In the genomic region with DNA sequence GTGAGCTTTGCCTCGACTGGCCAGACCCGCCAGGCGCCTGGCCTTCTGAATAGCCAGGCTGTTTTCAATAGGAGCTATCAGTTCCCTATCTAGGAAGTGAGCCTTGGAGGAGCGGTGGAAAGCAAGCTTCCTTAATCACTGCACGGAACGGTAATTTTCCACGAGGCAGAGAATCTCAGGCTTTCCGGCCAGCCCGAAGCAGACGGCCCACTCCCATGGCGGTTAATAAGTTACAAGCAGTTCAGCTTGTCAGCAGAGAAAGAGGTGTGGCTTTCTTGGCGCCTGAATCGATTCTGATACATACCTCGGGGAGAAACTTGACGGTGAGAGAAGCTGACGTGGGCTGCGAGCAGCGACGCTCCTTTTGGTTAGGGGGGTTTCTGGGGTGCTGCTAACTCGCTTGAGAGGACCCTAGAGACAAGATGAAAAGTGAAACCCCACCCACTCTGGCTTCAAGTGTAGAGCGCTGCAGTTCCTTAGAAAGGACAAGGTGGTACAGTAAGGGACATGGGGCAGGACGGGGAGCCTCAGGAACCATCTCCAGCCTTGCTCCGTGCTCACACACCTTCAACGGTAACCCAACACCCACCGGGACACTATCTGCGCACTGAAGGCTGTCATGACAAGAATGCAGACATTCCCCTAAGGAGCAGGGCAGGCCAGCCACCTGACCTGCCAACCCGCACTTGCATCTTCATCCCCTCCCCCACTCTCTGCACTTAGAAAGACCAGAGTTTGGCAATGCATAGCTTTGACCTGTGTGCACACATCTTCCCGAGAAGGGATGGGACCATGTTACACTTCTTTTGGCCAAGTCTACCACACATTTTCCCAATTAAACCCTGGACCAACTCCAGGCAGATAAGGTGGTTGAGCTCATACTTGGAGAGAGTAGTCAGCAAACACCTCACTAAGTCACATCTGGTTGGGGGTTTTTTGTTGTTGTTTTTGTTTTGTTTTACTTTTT, we compare ENCODE assay signal across 11 mouse cellular contexts. TPM values are rescaled to one million over a fixed set of nuclear protein-coding genes. Genes with fewer than 3 reads are reported as not detected.
A peak's percentile ranks its signal among the peaks of the same experiment; 100 is the strongest.
DNase-seq lines count a peak whose midpoint lies in the region; ATAC-seq and TF ChIP-seq lines count a peak whose summit lies in the region.
"Had no signal": no experiment of that assay in that cellular context is flagged by ENCODE, and none has a peak within 500 bp of the region (broad histone marks: within the 10 kb centered on the region; RNA-seq: fewer than 3 reads in every experiment).

No protein-coding gene starts in this region.

- no peaks in the 10 kb centered on the region for H3K27me3 ChIP-seq in heart, embryonic 11.5 days (ENCODE audit: control insufficient read depth, insufficient read depth, low read length)
- no peaks in the 10 kb centered on the region for H3K27me3 ChIP-seq in kidney, embryonic 16.5 days (ENCODE audit: insufficient read depth, low read length)
- no peaks in the 10 kb centered on the region for H3K27me3 ChIP-seq in forebrain, embryonic 14.5 days (replicated peaks; ENCODE audit: control insufficient read depth, insufficient read depth, low read length)

- ATAC-seq in heart, embryonic 11.5 days (replicated peaks; ENCODE audit: insufficient number of reproducible peaks, low FRiP score, low TSS enrichment): no peak
- peak; percentile 67 for ATAC-seq in kidney, embryonic 16.5 days (ENCODE audit: low FRiP score, low TSS enrichment)
- ATAC-seq in forebrain, embryonic 14.5 days: no peak

- peaks cover 7% of the 10 kb centered on the region for H3K36me3 ChIP-seq in heart, embryonic 11.5 days (ENCODE audit: control insufficient read depth, insufficient read depth, low read length)
- H3K36me3 ChIP-seq in kidney, embryonic 16.5 days (ENCODE audit: insufficient read depth, low read length): peaks cover 14% of the 10 kb centered on the region
- H3K36me3 ChIP-seq in forebrain, embryonic 14.5 days (ENCODE audit: control insufficient read depth, insufficient read depth, low read length): peaks cover 58% of the 10 kb centered on the region

- WGBS in heart, embryonic 11.5 days (ENCODE audit: insufficient replicate concordance): 52% methylated on average over 28 of the region's 28 CpGs
- 49% methylated on average over 28 of the region's 28 CpGs for WGBS in kidney, embryonic 16.5 days
- WGBS in forebrain, embryonic 14.5 days: 90% methylated on average over 28 of the region's 28 CpGs

- H3K4me3 ChIP-seq in heart, embryonic 11.5 days (ENCODE audit: low read depth, low read length): no peak overlapping the region
- H3K4me3 ChIP-seq in kidney, embryonic 16.5 days (ENCODE audit: low read length): peak overlapping the region; percentile 15
- no peak overlapping the region for H3K4me3 ChIP-seq in layer of hippocampus, adult 2 months
- no peak overlapping the region for H3K4me3 ChIP-seq in forebrain, embryonic 14.5 days (ENCODE audit: low read depth, low read length)

- peak; percentile 33 for DNase-seq in adrenal gland, postnatal 10 days
- no peak for DNase-seq in adrenal gland, postnatal 36 days
- peak; percentile 61 for DNase-seq in lung, postnatal 36 days
- no peak for DNase-seq in layer of hippocampus, adult 2 months (ENCODE audit: low spot score in 2 of 2)
- DNase-seq in forebrain, embryonic 14.5 days (ENCODE audit: low spot score): no peak
- no peak for DNase-seq in layer of hippocampus, postnatal 14 days (ENCODE audit: low spot score in 2 of 2)

- H3K9me3 ChIP-seq in heart, embryonic 11.5 days (replicated peaks; ENCODE audit: control insufficient read depth, low read length): no peaks in the 10 kb centered on the region
- no peaks in the 10 kb centered on the region for H3K9me3 ChIP-seq in kidney, embryonic 16.5 days (ENCODE audit: low read length)
- no peaks in the 10 kb centered on the region for H3K9me3 ChIP-seq in forebrain, embryonic 14.5 days (replicated peaks; ENCODE audit: control insufficient read depth, low read length)

- peaks cover 28% of the 10 kb centered on the region for H3K4me1 ChIP-seq in heart, embryonic 11.5 days (ENCODE audit: control insufficient read depth, insufficient read depth, low read length)
- H3K4me1 ChIP-seq in kidney, embryonic 16.5 days (ENCODE audit: insufficient read depth, low read length): peaks cover 44% of the 10 kb centered on the region
- H3K4me1 ChIP-seq in forebrain, embryonic 14.5 days (ENCODE audit: control insufficient read depth, insufficient read depth, low read length): no peaks in the 10 kb centered on the region

- no peak overlapping the region for H3K9ac ChIP-seq in heart, embryonic 11.5 days (ENCODE audit: low read depth, low read length)
- no peak overlapping the region for H3K9ac ChIP-seq in kidney, embryonic 16.5 days (replicated peaks; ENCODE audit: low read length)
- no peak overlapping the region for H3K9ac ChIP-seq in forebrain, embryonic 14.5 days (ENCODE audit: low read length)

- peak overlapping the region; percentile 54 for H3K27ac ChIP-seq in heart, embryonic 11.5 days (ENCODE audit: low read depth, low read length)
- peak overlapping the region; percentile 57 for H3K27ac ChIP-seq in kidney, embryonic 16.5 days (ENCODE audit: low read length)
- no peak overlapping the region for H3K27ac ChIP-seq in layer of hippocampus, adult 2 months
- no peak overlapping the region for H3K27ac ChIP-seq in forebrain, embryonic 14.5 days (ENCODE audit: low read depth, low read length)

- peak overlapping the region; percentile 17; the same call in 1 of the 2 replicates for H3K4me2 ChIP-seq in heart, embryonic 11.5 days
- peak overlapping the region; percentile 35 for H3K4me2 ChIP-seq in kidney, embryonic 16.5 days (replicated peaks; ENCODE audit: low read depth, low read length)
- no peak overlapping the region for H3K4me2 ChIP-seq in forebrain, embryonic 14.5 days (ENCODE audit: low read length)

- no peak for TF ChIP-seq CTCF in layer of hippocampus, adult 2 months (conservative IDR thresholded peaks at IDR 0.05)

RNA-seq across cellular contexts. Expression of gene Pola2, which starts 8.0 kb away (rescaled TPM):
- 10 to 100 TPM; 21.3 to 28.0 TPM for total RNA-seq in adrenal gland, postnatal 10 days (2021)
- 10 to 100 TPM; 22.9 to 23.7 TPM for total RNA-seq in adrenal gland, postnatal 36 days (2021)
- polyA plus RNA-seq in heart, embryonic 11.5 days (2014; fragmentation: Nextera tagmentation; extraction: Ambion mirVana): 58.9 and 59.2 TPM in 2 replicates
- polyA plus RNA-seq in kidney, embryonic 16.5 days (2015; fragmentation: Nextera tagmentation; extraction: Ambion mirVana): 77.7 and 82.1 TPM in 2 replicates
- 1 to 10 TPM; 6.2 to 6.6 TPM for total RNA-seq in layer of hippocampus, adult 2 months (2021)
- 35.5 and 41.1 TPM in 2 replicates for polyA plus RNA-seq in forebrain, embryonic 14.5 days (2014; fragmentation: Nextera tagmentation; extraction: Ambion mirVana)
- 1 to 10 TPM; 8.0 to 10.0 TPM for total RNA-seq in layer of hippocampus, postnatal 14 days (2021)

RNA-seq across cellular contexts. Expression of gene Slc22a20, which starts 30.0 kb away (rescaled TPM):
- not detected for total RNA-seq in adrenal gland, postnatal 10 days (2021)
- not detected for total RNA-seq in adrenal gland, postnatal 36 days (2021)
- polyA plus RNA-seq in heart, embryonic 11.5 days (2014; fragmentation: Nextera tagmentation; extraction: Ambion mirVana): not detected in 2 replicates
- polyA plus RNA-seq in kidney, embryonic 16.5 days (2015; fragmentation: Nextera tagmentation; extraction: Ambion mirVana): not detected in 2 replicates
- total RNA-seq in layer of hippocampus, adult 2 months (2021): not detected
- polyA plus RNA-seq in forebrain, embryonic 14.5 days (2014; fragmentation: Nextera tagmentation; extraction: Ambion mirVana): not detected in 2 replicates
- not detected for total RNA-seq in layer of hippocampus, postnatal 14 days (2021)
- total RNA-seq: megakaryocyte-erythroid progenitor cell, adult 5-6 weeks had no signal
- polyA plus RNA-seq: C2C12; gonadal fat pad, adult 2 months had no signal

RNA-seq across cellular contexts. Expression of gene Cdc42ep2, which starts 31.4 kb away (rescaled TPM):
- 10 to 100 TPM; 10.8 to 11.2 TPM for total RNA-seq in adrenal gland, postnatal 10 days (2021)
- total RNA-seq in adrenal gland, postnatal 36 days (2021): 1 to 10 TPM; 6.0 to 6.2 TPM
- polyA plus RNA-seq in heart, embryonic 11.5 days (2014; fragmentation: Nextera tagmentation; extraction: Ambion mirVana): 6.3 and 7.6 TPM in 2 replicates
- 16.5 and 17.3 TPM in 2 replicates for polyA plus RNA-seq in kidney, embryonic 16.5 days (2015; fragmentation: Nextera tagmentation; extraction: Ambion mirVana)
- 1 to 10 TPM; 3.4 to 3.8 TPM for total RNA-seq in layer of hippocampus, adult 2 months (2021)
- polyA plus RNA-seq in forebrain, embryonic 14.5 days (2014; fragmentation: Nextera tagmentation; extraction: Ambion mirVana): 7.9 and 9.6 TPM in 2 replicates
- 1 to 10 TPM; 4.7 to 5.7 TPM for total RNA-seq in layer of hippocampus, postnatal 14 days (2021)
- total RNA-seq: megakaryocyte-erythroid progenitor cell, adult 5-6 weeks had no signal

RNA-seq across cellular contexts. Expression of gene Dpf2, which starts 43.2 kb away (rescaled TPM):
- total RNA-seq in adrenal gland, postnatal 10 days (2021): 100 to 1,000 TPM; 105 to 119 TPM
- total RNA-seq in adrenal gland, postnatal 36 days (2021): 100 to 1,000 TPM in 1 of 2 experiments, 10 to 100 TPM in 1; 89.6 to 120 TPM
- 105 and 119 TPM in 2 replicates for polyA plus RNA-seq in heart, embryonic 11.5 days (2014; fragmentation: Nextera tagmentation; extraction: Ambion mirVana)
- 185 and 188 TPM in 2 replicates for polyA plus RNA-seq in kidney, embryonic 16.5 days (2015; fragmentation: Nextera tagmentation; extraction: Ambion mirVana)
- 10 to 100 TPM; 94.1 to 95.3 TPM for total RNA-seq in layer of hippocampus, adult 2 months (2021)
- 127 and 136 TPM in 2 replicates for polyA plus RNA-seq in forebrain, embryonic 14.5 days (2014; fragmentation: Nextera tagmentation; extraction: Ambion mirVana)
- total RNA-seq in layer of hippocampus, postnatal 14 days (2021): 10 to 100 TPM; 78.1 to 92.3 TPM

RNA-seq across cellular contexts. Expression of gene Capn1, which starts 59.7 kb away (rescaled TPM):
- total RNA-seq in adrenal gland, postnatal 10 days (2021): 10 to 100 TPM; 31.3 to 40.0 TPM
- 10 to 100 TPM; 27.9 to 35.6 TPM for total RNA-seq in adrenal gland, postnatal 36 days (2021)
- 7.7 and 8.5 TPM in 2 replicates for polyA plus RNA-seq in heart, embryonic 11.5 days (2014; fragmentation: Nextera tagmentation; extraction: Ambion mirVana)
- polyA plus RNA-seq in kidney, embryonic 16.5 days (2015; fragmentation: Nextera tagmentation; extraction: Ambion mirVana): 11.1 and 11.9 TPM in 2 replicates
- 10 to 100 TPM; 28.2 to 29.9 TPM for total RNA-seq in layer of hippocampus, adult 2 months (2021)
- 2.4 TPM in 2 replicates for polyA plus RNA-seq in forebrain, embryonic 14.5 days (2014; fragmentation: Nextera tagmentation; extraction: Ambion mirVana)
- total RNA-seq in layer of hippocampus, postnatal 14 days (2021): 10 to 100 TPM; 21.3 to 23.1 TPM

Comparison
In these comparisons a context has a peak if more than half of its experiments do, and no peak if none do; other contexts are left out.
1. DNase-seq: peak in adrenal gland, postnatal 10 days (single experiment) and lung, postnatal 36 days (single experiment); none in adrenal gland, postnatal 36 days (0 of 2), layer of hippocampus, adult 2 months (0 of 2), forebrain, embryonic 14.5 days (single experiment) and layer of hippocampus, postnatal 14 days (0 of 2).
2. H3K27ac ChIP-seq: peak in heart, embryonic 11.5 days (single experiment) and kidney, embryonic 16.5 days (single experiment); none in layer of hippocampus, adult 2 months (single experiment) and forebrain, embryonic 14.5 days (single experiment).